Mouse (Mus musculus) thymus, adult 2 months (tissue): ENCODE measurements at regions not wholly inside any gene's neighbourhood (a gene's known extent, or its start where the extent isn't known, plus 50 kb on each side); places are given as distances from the start of the nearest gene placed in this dataset.

Experiments used
- DNase-seq: peaks from one replicate; pipeline ENCODE4 v3.0.0; 2021
- H3K27ac ChIP-seq: fragments of 200-500 bp; 2 replicates; pipeline ENCODE4 v1.5.1; 2012; ENCODE audit warnings: low read length, control low read depth; ENCODE audit not compliant: control insufficient read depth, insufficient read depth
- H3K27me3 ChIP-seq: fragments of 200-500 bp; 2 replicates; pipeline ENCODE4 v1.6.1; 2012; ENCODE audit warnings: mild to moderate bottlenecking, low read length, moderate library complexity, mixed read lengths; ENCODE audit not compliant: control insufficient read depth, insufficient read depth
- H3K36me3 ChIP-seq: fragments of 200-500 bp; 2 replicates; pipeline ENCODE4 v1.6.1; 2012; ENCODE audit warnings: mild to moderate bottlenecking, low read length, moderate library complexity; ENCODE audit not compliant: control insufficient read depth, insufficient read depth
- H3K4me1 ChIP-seq: fragments of 200-500 bp; replicated peaks from 2 replicates; pipeline ENCODE4 v1.6.1; 2012; ENCODE audit warnings: low read length; ENCODE audit not compliant: control insufficient read depth, insufficient read depth
- H3K4me3 ChIP-seq: fragments of 200-500 bp; 2 replicates; pipeline ENCODE4 v1.5.1; 2012; ENCODE audit warnings: mild to moderate bottlenecking, low read length, control low read depth, moderate library complexity; ENCODE audit not compliant: control insufficient read depth, insufficient read depth
- CTCF ChIP-seq: fragments of 200-500 bp; IDR thresholded peaks from 2 replicates; pipeline ENCODE4 v1.5.1; 2012; ENCODE audit warnings: mild to moderate bottlenecking, control low read depth, low read length, moderate library complexity, borderline replicate concordance; ENCODE audit not compliant: control insufficient read depth, poor library complexity, insufficient read depth; ENCODE audit errors: extremely low read depth
- POLR2A ChIP-seq: fragments of 200-500 bp; IDR thresholded peaks from 2 replicates; pipeline ENCODE4 v1.6.1; 2012; ENCODE audit warnings: mild to moderate bottlenecking, low read length, control low read depth, moderate library complexity; ENCODE audit not compliant: control insufficient read depth, poor library complexity, insufficient read depth; ENCODE audit errors: extremely low read depth
- WGBS: fragments of 180-500 bp; shearing (Covaris S2); methylation state at CpG from one replicate; pipeline ENCODE4 v1.1.7; 2018; 5-methylcytosine and 5-hydroxymethylcytosine counted together

- WGBS, result 76% methylated on average over 8 of the region's 8 CpGs
Observed at GRCm38 (mm10) chr7:136423846-136424531, 470.4 kb upstream of the Mgmt start.

GRCm38 (mm10) chr7:136427164-136427563, 467.2 kb upstream of the Mgmt start:
- Histone ChIP-seq H3K27me3 (no peaks in the 10 kb centered on the region), H3K4me1 (no peaks in the 10 kb centered on the region; the same call in 1 of the 2 replicates), H3K36me3 (no peaks in the 10 kb centered on the region), H3K4me3 (no peak overlapping the region), H3K27ac (no peak overlapping the region)
- 55% methylated on average over 4 of the region's 4 CpGs for WGBS
- TF ChIP-seq CTCF, result no peak
- TF ChIP-seq POLR2A, result no peak
- DNase-seq, result no peak

More at GRCm38 (mm10) chr7:136423846-136424531, 470.4 kb upstream of the Mgmt start:
- Histone ChIP-seq H3K27ac (no peak overlapping the region), H3K36me3 (no peaks in the 10 kb centered on the region), H3K4me1 (no peaks in the 10 kb centered on the region; the same call in 1 of the 2 replicates), H3K4me3 (no peak overlapping the region), H3K27me3 (no peaks in the 10 kb centered on the region)
- no peak for DNase-seq
- TF ChIP-seq CTCF (no peak), POLR2A (no peak)

- no peak overlapping the region for H3K4me3 ChIP-seq
- no peak for DNase-seq
- H3K27ac ChIP-seq, result no peak overlapping the region
- H3K36me3 ChIP-seq, result no peaks in the 10 kb centered on the region
- H3K4me1 ChIP-seq, result no peaks in the 10 kb centered on the region
- no peaks in the 10 kb centered on the region for H3K27me3 ChIP-seq
- TF ChIP-seq POLR2A, result no peak
- TF ChIP-seq CTCF, result no peak
- WGBS, result 84% methylated on average over 21 of the region's 21 CpGs
Observed at GRCm38 (mm10) chr7:136430085-136431011, 464.1 kb upstream of the Mgmt start.

- Histone ChIP-seq H3K27ac (no peak overlapping the region), H3K4me3 (no peak overlapping the region), H3K36me3 (no peaks in the 10 kb centered on the region), H3K27me3 (no peaks in the 10 kb centered on the region), H3K4me1 (no peaks in the 10 kb centered on the region)
- TF ChIP-seq CTCF (no peak), POLR2A (no peak)
- 85% methylated on average over 3 of the region's 3 CpGs for WGBS
- DNase-seq, result no peak
Observed at GRCm38 (mm10) chr7:136433699-136434098, 460.7 kb upstream of the Mgmt start.

- Histone ChIP-seq H3K36me3 (no peaks in the 10 kb centered on the region), H3K4me3 (no peak overlapping the region), H3K27ac (no peak overlapping the region), H3K27me3 (no peaks in the 10 kb centered on the region), H3K4me1 (no peaks in the 10 kb centered on the region)
- TF ChIP-seq POLR2A (no peak), CTCF (no peak)
- no peak for DNase-seq
- WGBS, result 93% methylated on average over 13 of the region's 13 CpGs
Observed at GRCm38 (mm10) chr7:136434510-136434909, 459.9 kb upstream of the Mgmt start.

- Histone ChIP-seq H3K4me1 (no peaks in the 10 kb centered on the region), H3K4me3 (no peak overlapping the region), H3K36me3 (no peaks in the 10 kb centered on the region), H3K27ac (no peak overlapping the region), H3K27me3 (no peaks in the 10 kb centered on the region)
- DNase-seq, result no peak
- WGBS, result 93% methylated on average over 2 of the region's 2 CpGs
- no peak for TF ChIP-seq POLR2A
- no peak for TF ChIP-seq CTCF
Observed at GRCm38 (mm10) chr7:136443436-136443835, 451.0 kb upstream of the Mgmt start.
